In genomic region chr9:100581543-100582492, GRCm38 (mm10) we compare ENCODE assay signal across 9 mouse cellular contexts. TPM values are rescaled to one million over a fixed set of nuclear protein-coding genes. Genes with fewer than 3 reads are reported as not detected.
A peak's percentile ranks its signal among the peaks of the same experiment; 100 is the strongest.
DNase-seq lines count a peak whose midpoint lies in the region; ATAC-seq lines count a peak whose summit lies in the region.
"Had no signal": no experiment of that assay in that cellular context is flagged by ENCODE, and none has a peak within 500 bp of the region (broad histone marks: within the 10 kb centered on the region; RNA-seq: fewer than 3 reads in every experiment).

No protein-coding gene starts in this region.

- 42% methylated on average over 13 of the region's 13 CpGs for WGBS in heart, embryonic 11.5 days (ENCODE audit: insufficient replicate concordance)
- WGBS in kidney, embryonic 15.5 days = 44% methylated on average over 13 of the region's 13 CpGs
- 25% methylated on average over 13 of the region's 13 CpGs for WGBS in midbrain, embryonic 15.5 days

- peak overlapping the region; percentile 54 for H3K27ac ChIP-seq in heart, embryonic 11.5 days (ENCODE audit: low read depth, low read length)
- H3K27ac ChIP-seq in kidney, embryonic 15.5 days = peak overlapping the region; percentile 82
- H3K27ac ChIP-seq in midbrain, embryonic 15.5 days = peak overlapping the region; percentile 57

- DNase-seq in R1 (ENCODE audit: low read depth, low spot score) = peak; percentile 79
- peak; percentile 82 for DNase-seq in cerebellum, adult 9-11 months
- DNase-seq in layer of hippocampus, adult 11-12 months (ENCODE audit: low spot score) = no peak
- no peak for DNase-seq in right cerebral cortex, adult 18-20 months
- no peak for DNase-seq in thymus, postnatal 10 days (ENCODE audit: low spot score in 2 of 2)

- no peak overlapping the region; the same call in 1 of the 2 replicates for H3K4me2 ChIP-seq in heart, embryonic 11.5 days
- no peak overlapping the region for H3K4me2 ChIP-seq in kidney, embryonic 15.5 days
- H3K4me2 ChIP-seq in midbrain, embryonic 15.5 days = no peak overlapping the region

- peak; percentile 65 for ATAC-seq in heart, embryonic 11.5 days (replicated peaks; ENCODE audit: insufficient number of reproducible peaks, low FRiP score, low TSS enrichment)
- peak; percentile 66 for ATAC-seq in kidney, embryonic 15.5 days (replicated peaks; ENCODE audit: low FRiP score)
- ATAC-seq in midbrain, embryonic 15.5 days (replicated peaks) = peak; percentile 62; the same call in 1 of the 2 replicates

- no peaks in the 10 kb centered on the region for H3K27me3 ChIP-seq in heart, embryonic 11.5 days (ENCODE audit: control insufficient read depth, insufficient read depth, low read length)
- no peaks in the 10 kb centered on the region for H3K27me3 ChIP-seq in kidney, embryonic 15.5 days
- H3K27me3 ChIP-seq in midbrain, embryonic 15.5 days (replicated peaks) = no peaks in the 10 kb centered on the region

- H3K36me3 ChIP-seq in heart, embryonic 11.5 days (ENCODE audit: control insufficient read depth, insufficient read depth, low read length) = no peaks in the 10 kb centered on the region
- H3K36me3 ChIP-seq in kidney, embryonic 15.5 days = no peaks in the 10 kb centered on the region
- no peaks in the 10 kb centered on the region for H3K36me3 ChIP-seq in midbrain, embryonic 15.5 days (replicated peaks)

- H3K9ac ChIP-seq in heart, embryonic 11.5 days (ENCODE audit: low read depth, low read length) = no peak overlapping the region
- H3K9ac ChIP-seq in kidney, embryonic 15.5 days = no peak overlapping the region
- no peak overlapping the region for H3K9ac ChIP-seq in midbrain, embryonic 15.5 days

- peaks cover 7% of the 10 kb centered on the region; the same call in 1 of the 2 replicates for H3K4me1 ChIP-seq in heart, embryonic 11.5 days (ENCODE audit: control insufficient read depth, insufficient read depth, low read length)
- H3K4me1 ChIP-seq in kidney, embryonic 15.5 days = peaks cover 25% of the 10 kb centered on the region
- H3K4me1 ChIP-seq in midbrain, embryonic 15.5 days = peaks cover 24% of the 10 kb centered on the region

- H3K4me3 ChIP-seq in heart, embryonic 11.5 days (ENCODE audit: low read depth, low read length) = no peak overlapping the region
- no peak overlapping the region for H3K4me3 ChIP-seq in kidney, embryonic 15.5 days (replicated peaks)
- H3K4me3 ChIP-seq in midbrain, embryonic 15.5 days = no peak overlapping the region
- H3K4me3 ChIP-seq: megakaryocyte, embryonic 14.5 days had no signal

- H3K9me3 ChIP-seq in heart, embryonic 11.5 days (replicated peaks; ENCODE audit: control insufficient read depth, low read length) = no peaks in the 10 kb centered on the region
- H3K9me3 ChIP-seq in kidney, embryonic 15.5 days (replicated peaks) = no peaks in the 10 kb centered on the region
- no peaks in the 10 kb centered on the region for H3K9me3 ChIP-seq in midbrain, embryonic 15.5 days
- H3K9me3 ChIP-seq: megakaryocyte, embryonic 14.5 days had no signal

RNA-seq across cellular contexts. Expression of gene Slc35g2, which starts 10.9 kb away (rescaled TPM):
- 10.1 and 11.5 TPM in 2 replicates for polyA plus RNA-seq in heart, embryonic 11.5 days (2014; fragmentation: Nextera tagmentation; extraction: Ambion mirVana)
- polyA plus RNA-seq in kidney, embryonic 15.5 days (2015; fragmentation: Nextera tagmentation; extraction: Ambion mirVana) = 4.5 and 5.6 TPM in 2 replicates
- polyA plus RNA-seq in midbrain, embryonic 15.5 days (2015; fragmentation: Nextera tagmentation; extraction: Ambion mirVana) = 17.6 and 18.1 TPM in 2 replicates

RNA-seq across cellular contexts. Expression of gene Stag1, which starts 15.8 kb away (rescaled TPM):
- 29.7 and 35.6 TPM in 2 replicates for polyA plus RNA-seq in heart, embryonic 11.5 days (2014; fragmentation: Nextera tagmentation; extraction: Ambion mirVana)
- 45.0 and 48.9 TPM in 2 replicates for polyA plus RNA-seq in kidney, embryonic 15.5 days (2015; fragmentation: Nextera tagmentation; extraction: Ambion mirVana)
- polyA plus RNA-seq in midbrain, embryonic 15.5 days (2015; fragmentation: Nextera tagmentation; extraction: Ambion mirVana) = 28.1 and 33.7 TPM in 2 replicates

RNA-seq across cellular contexts. Expression of gene Nck1, which starts 35.9 kb away (rescaled TPM):
- polyA plus RNA-seq in heart, embryonic 11.5 days (2014; fragmentation: Nextera tagmentation; extraction: Ambion mirVana) = 62.7 and 65.7 TPM in 2 replicates
- polyA plus RNA-seq in kidney, embryonic 15.5 days (2015; fragmentation: Nextera tagmentation; extraction: Ambion mirVana) = 71.5 and 76.8 TPM in 2 replicates
- polyA plus RNA-seq in midbrain, embryonic 15.5 days (2015; fragmentation: Nextera tagmentation; extraction: Ambion mirVana) = 52.4 and 53.6 TPM in 2 replicates

Comparison
In these comparisons a context has a peak if more than half of its experiments do, and no peak if none do; other contexts are left out.
1. DNase-seq: peak in R1 (single experiment) and cerebellum, adult 9-11 months (single experiment); none in layer of hippocampus, adult 11-12 months (single experiment), right cerebral cortex, adult 18-20 months (single experiment) and thymus, postnatal 10 days (0 of 2).
2. Peak in every context shown above with its lines, with median percentiles within 50 percentile points of each other: ATAC-seq and H3K27ac ChIP-seq.